Mouse (Mus musculus) MEL (cell line): ENCODE results near the gene Med24. TPM values are rescaled to one million over a fixed set of nuclear protein-coding genes. Genes with fewer than 3 reads are reported as not detected.

Source experiments
- DNase-seq: peaks from one replicate; pipeline ENCODE4 v3.0.0; 2011; ENCODE audit warnings: low read depth, low spot score
- H3K27ac ChIP-seq: 2 replicates; pipeline ENCODE4 v1.5.1; 2012; ENCODE audit warnings: low read depth, mild to moderate bottlenecking, control low read depth, low read length, moderate library complexity; ENCODE audit not compliant: control insufficient read depth
- H3K27me3 ChIP-seq, 2 experiments: fragments of 150-350 bp in 1 of 2; sonication (generic) in 1 of 2; 2 replicates each; pipeline ENCODE4 v1.6.1; 2012; ENCODE audit warnings: low read length in 2 of 2, mild to moderate bottlenecking in 2 of 2, improper control_type of control experiment in 1 of 2, moderate library complexity in 1 of 2; ENCODE audit not compliant: insufficient read depth in 2 of 2, control insufficient read depth in 1 of 2
- H3K36me3 ChIP-seq, 2 experiments: 2 replicates each; pipeline ENCODE4 v1.6.1; 2012 to 2014; ENCODE audit warnings: low read length in 2 of 2, improper control_type of control experiment in 1 of 2, inconsistent platforms in 1 of 2, mild to moderate bottlenecking in 1 of 2; ENCODE audit not compliant: insufficient read depth in 2 of 2, control insufficient read depth in 1 of 2
- H3K4me1 ChIP-seq, 2 experiments: fragments of 150-350 bp in 1 of 2; sonication (generic) in 1 of 2; 2 replicates each; pipeline ENCODE4 v1.6.1; 2012; ENCODE audit warnings: low read length in 2 of 2, improper control_type of control experiment in 1 of 2, mild to moderate bottlenecking in 1 of 2; ENCODE audit not compliant: insufficient read depth in 2 of 2, control insufficient read depth in 1 of 2
- H3K4me3 ChIP-seq, 2 experiments: fragments of 150-350 bp in 1 of 2; sonication (generic) in 1 of 2; 2 replicates each; pipeline ENCODE4 v1.5.1; 2012; ENCODE audit warnings: low read depth in 2 of 2, low read length in 2 of 2, mild to moderate bottlenecking in 2 of 2, moderate library complexity in 2 of 2, control low read depth in 1 of 2, improper control_type of control experiment in 1 of 2; ENCODE audit not compliant: control insufficient read depth in 1 of 2, insufficient read depth in 1 of 2
- H3K79me2 ChIP-seq: 2 replicates; pipeline ENCODE4 v1.6.1; 2012; ENCODE audit warnings: mild to moderate bottlenecking, low read length, moderate library complexity; ENCODE audit not compliant: control insufficient read depth, poor library complexity, insufficient read depth
- H3K9ac ChIP-seq: 2 replicates; pipeline ENCODE4 v1.6.1; 2012; ENCODE audit warnings: low read depth, mild to moderate bottlenecking, control low read depth, low read length, moderate library complexity; ENCODE audit not compliant: control insufficient read depth, poor library complexity, severe bottlenecking
- H3K9me3 ChIP-seq: fragments of 150-350 bp; sonication (generic); replicated peaks from 2 replicates; pipeline ENCODE4 v1.6.1; 2012; ENCODE audit warnings: mild to moderate bottlenecking, low read length, improper control_type of control experiment, moderate library complexity; ENCODE audit not compliant: insufficient read depth
- BHLHE40 ChIP-seq: IDR thresholded peaks from 2 replicates; pipeline ENCODE4 v1.6.1; 2012; ENCODE audit warnings: low read depth, mild to moderate bottlenecking, inconsistent platforms, low read length, improper control_type of control experiment, borderline replicate concordance
- CHD2 ChIP-seq: IDR thresholded peaks from 2 replicates; pipeline ENCODE4 v1.6.1; 2011; ENCODE audit warnings: low read length, improper control_type of control experiment
- CTCF ChIP-seq, 3 experiments: IDR thresholded peaks in 2 of 3; conservative IDR thresholded peaks in 1 of 3; 2 replicates each; pipeline ENCODE4 v1.5.1; 2011 to 2012; ENCODE audit warnings: low read length in 3 of 3, low read depth in 2 of 3, mild to moderate bottlenecking in 2 of 3, improper control_type of control experiment in 1 of 3, inconsistent platforms in 1 of 3, mixed read lengths in 1 of 3, moderate library complexity in 1 of 3; ENCODE audit not compliant: control insufficient read depth in 1 of 3, insufficient read depth in 1 of 3, poor library complexity in 1 of 3, severe bottlenecking in 1 of 3
- EP300 ChIP-seq, 2 experiments: IDR thresholded peaks; 2 replicates each; pipeline ENCODE4 v1.6.1; 2011; ENCODE audit warnings: improper control_type of control experiment in 2 of 2, low read length in 2 of 2, low read depth in 1 of 2, mild to moderate bottlenecking in 1 of 2
- ETS1 ChIP-seq: IDR thresholded peaks from 2 replicates; pipeline ENCODE4 v1.6.1; 2012; ENCODE audit warnings: low read depth, mild to moderate bottlenecking, inconsistent platforms, low read length, improper control_type of control experiment, moderate library complexity
- GATA1 ChIP-seq: IDR thresholded peaks from 2 replicates; pipeline ENCODE4 v1.6.1; 2011; ENCODE audit warnings: low read depth, low read length, improper control_type of control experiment
- HCFC1 ChIP-seq: IDR thresholded peaks from 2 replicates; pipeline ENCODE4 v1.6.1; 2012; ENCODE audit warnings: low read depth, mild to moderate bottlenecking, inconsistent platforms, low read length, improper control_type of control experiment, moderate library complexity
- KAT2A ChIP-seq: conservative IDR thresholded peaks from 2 replicates; pipeline ENCODE4 v1.6.1; 2012; ENCODE audit warnings: low read depth, low read length, improper control_type of control experiment, inconsistent platforms
- MAFK ChIP-seq: IDR thresholded peaks from 2 replicates; pipeline ENCODE4 v1.6.1; 2011; ENCODE audit warnings: low read depth, mild to moderate bottlenecking, low read length, improper control_type of control experiment, borderline replicate concordance
- MAX ChIP-seq: IDR thresholded peaks from 2 replicates; pipeline ENCODE4 v1.6.1; 2011; ENCODE audit warnings: low read length, improper control_type of control experiment
- MAZ ChIP-seq: IDR thresholded peaks from 2 replicates; pipeline ENCODE4 v1.6.1; 2012; ENCODE audit warnings: low read depth, mild to moderate bottlenecking, inconsistent platforms, low read length, improper control_type of control experiment
- MYB ChIP-seq: IDR thresholded peaks from 2 replicates; pipeline ENCODE4 v1.6.1; 2011; ENCODE audit warnings: mild to moderate bottlenecking, low read depth, low read length, improper control_type of control experiment
- POLR2A ChIP-seq, 2 experiments: IDR thresholded peaks; 2 replicates each; pipeline ENCODE4 v1.6.1; 2011 to 2012; ENCODE audit warnings: low read length in 2 of 2, mild to moderate bottlenecking in 2 of 2, control low read depth in 1 of 2, improper control_type of control experiment in 1 of 2, low read depth in 1 of 2, moderate library complexity in 1 of 2; ENCODE audit not compliant: control insufficient read depth in 1 of 2, insufficient read depth in 1 of 2, poor library complexity in 1 of 2
- POLR2AphosphoS2 ChIP-seq: IDR thresholded peaks from 2 replicates; pipeline ENCODE4 v1.6.1; 2011; ENCODE audit warnings: low read length, improper control_type of control experiment
- POLR2AphosphoS5 ChIP-seq: IDR thresholded peaks from 2 replicates; pipeline ENCODE4 v1.6.1; 2012; ENCODE audit warnings: low read depth, borderline replicate concordance, mild to moderate bottlenecking, inconsistent platforms, low read length, moderate library complexity, mixed read lengths
- RAD21 ChIP-seq: IDR thresholded peaks from 2 replicates; pipeline ENCODE4 v1.6.1; 2011; ENCODE audit warnings: mild to moderate bottlenecking, low read depth, low read length, improper control_type of control experiment
- SMC3 ChIP-seq: IDR thresholded peaks from 2 replicates; pipeline ENCODE4 v1.6.1; 2011; ENCODE audit warnings: low read depth, low read length, improper control_type of control experiment
- TAL1 ChIP-seq: IDR thresholded peaks from 2 replicates; pipeline ENCODE4 v1.6.1; 2012; ENCODE audit warnings: mild to moderate bottlenecking, inconsistent platforms, low read length, moderate library complexity, mixed read lengths
- TBP ChIP-seq: IDR thresholded peaks from 2 replicates; pipeline ENCODE4 v1.8.0; 2011; ENCODE audit warnings: low read depth, low read length, improper control_type of control experiment
- ZKSCAN1 ChIP-seq: IDR thresholded peaks from 2 replicates; pipeline ENCODE4 v1.6.1; 2012; ENCODE audit warnings: low read depth, mild to moderate bottlenecking, inconsistent platforms, low read length, improper control_type of control experiment, moderate library complexity
- ZMIZ1 ChIP-seq: IDR thresholded peaks from 2 replicates; pipeline ENCODE4 v1.6.1; 2012; ENCODE audit warnings: low read depth, mild to moderate bottlenecking, inconsistent platforms, low read length, improper control_type of control experiment, moderate library complexity
- ZNF384 ChIP-seq: IDR thresholded peaks from 2 replicates; pipeline ENCODE4 v1.6.1; 2012; ENCODE audit warnings: low read depth, mild to moderate bottlenecking, inconsistent platforms, low read length, improper control_type of control experiment
- polyA plus RNA-seq, 2 experiments: library from polyadenylated mRNA; stranded (reverse) in 1 of 2; unstranded in 1 of 2; fragments of >175 nt in 1 of 2; fragments of >200 nt in 1 of 2; gene quantifications; 2 replicates each; pipeline versions ENCODE4 v1.2.1 to v1.2.4; 2012; ENCODE audit warnings: low replicate concordance in 2 of 2, low read depth in 1 of 2; ENCODE audit not compliant: insufficient read length in 2 of 2, insufficient read depth in 1 of 2, missing spikeins in 1 of 2
- total RNA-seq: library from RNA; depleted of rRNA; stranded (reverse); fragments of 300-350 nt; gene quantifications from 2 replicates; pipeline ENCODE4 v1.2.3, GENCODE M21; 2012

The Med24 gene
- total and polyA plus RNA-seq, 3 experiments = 37.5 to 89.8 TPM; not detected in 1

DNA sequence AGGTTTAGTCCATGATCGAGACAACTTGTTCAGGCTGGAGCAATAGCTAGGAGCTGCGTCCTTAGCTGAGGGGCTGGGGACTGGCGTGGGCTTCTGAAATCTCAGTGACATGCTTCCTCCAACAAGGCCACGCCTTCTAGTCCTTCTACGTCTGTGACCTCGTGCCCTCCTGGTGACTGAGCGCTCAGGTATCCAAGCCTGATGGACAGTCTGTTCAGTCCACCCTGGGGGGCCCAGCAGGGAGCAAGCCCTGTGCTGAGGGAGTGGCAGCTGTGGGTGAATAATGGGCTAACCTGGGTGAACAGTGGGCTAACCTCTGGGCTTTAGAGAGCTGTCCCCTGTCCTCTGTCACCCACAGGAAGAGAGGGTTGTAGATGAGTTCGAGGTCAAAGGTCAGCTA, 41.2 kb downstream of the Med24 start:
- TF ChIP-seq GATA1 (no peak), POLR2AphosphoS2 (no peak), SMC3 (no peak), HCFC1 (no peak), BHLHE40 (no peak), ZKSCAN1 (no peak), MYB (no peak)
- TF ChIP-seq, all 39 proteins: peak for 0

DNA sequence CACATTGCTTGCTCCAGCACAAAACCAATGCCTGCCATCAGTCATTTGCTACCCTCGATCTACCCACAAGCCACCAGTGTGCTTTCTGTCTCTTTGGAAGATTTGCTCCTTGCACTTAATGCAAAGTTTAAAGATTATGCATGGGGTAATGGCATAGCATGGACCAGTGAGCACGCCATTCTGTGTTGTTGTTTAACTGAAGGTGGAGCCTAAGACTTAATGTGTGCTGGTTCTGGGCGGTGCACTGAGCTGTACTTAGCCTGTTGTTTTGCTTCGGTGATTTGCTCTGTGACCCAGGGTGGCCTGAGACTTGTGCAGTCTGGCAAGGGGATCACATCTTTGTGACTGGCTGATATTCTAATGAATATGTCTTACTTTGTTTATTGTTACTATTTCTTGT, 42.3 kb downstream of the Med24 start:
- no peaks in the 10 kb centered on the region for H3K27me3 ChIP-seq
- peaks cover 12 to 35% of the 10 kb centered on the region in 2 experiments for H3K36me3 ChIP-seq
- DNase-seq = no peak
- no peak overlapping the region for H3K9ac ChIP-seq
- H3K9me3 ChIP-seq = no peaks in the 10 kb centered on the region
- H3K27ac ChIP-seq = no peak overlapping the region
- TF ChIP-seq GATA1 = no peak
- H3K4me3 ChIP-seq = no peak overlapping the region
- H3K79me2 ChIP-seq = peaks cover 32% of the 10 kb centered on the region
- H3K4me1 ChIP-seq = peaks cover 0 to 2% of the 10 kb centered on the region in 2 experiments; a peak in 2 of 4 replicates

More for the DNA sequence above, 41.2 kb downstream of the Med24 start:
- peaks cover 26% of the 10 kb centered on the region for H3K79me2 ChIP-seq
- no peaks in the 10 kb centered on the region for H3K9me3 ChIP-seq
- no peak overlapping the region for H3K9ac ChIP-seq
- H3K27me3 ChIP-seq = no peaks in the 10 kb centered on the region
- peaks cover 0 to 2% of the 10 kb centered on the region in 2 experiments; a peak in 2 of 4 replicates for H3K4me1 ChIP-seq
- H3K36me3 ChIP-seq = peaks cover 12 to 41% of the 10 kb centered on the region in 2 experiments
- no peak overlapping the region for H3K27ac ChIP-seq
- no peak overlapping the region for H3K4me3 ChIP-seq
- DNase-seq = no peak

DNA sequence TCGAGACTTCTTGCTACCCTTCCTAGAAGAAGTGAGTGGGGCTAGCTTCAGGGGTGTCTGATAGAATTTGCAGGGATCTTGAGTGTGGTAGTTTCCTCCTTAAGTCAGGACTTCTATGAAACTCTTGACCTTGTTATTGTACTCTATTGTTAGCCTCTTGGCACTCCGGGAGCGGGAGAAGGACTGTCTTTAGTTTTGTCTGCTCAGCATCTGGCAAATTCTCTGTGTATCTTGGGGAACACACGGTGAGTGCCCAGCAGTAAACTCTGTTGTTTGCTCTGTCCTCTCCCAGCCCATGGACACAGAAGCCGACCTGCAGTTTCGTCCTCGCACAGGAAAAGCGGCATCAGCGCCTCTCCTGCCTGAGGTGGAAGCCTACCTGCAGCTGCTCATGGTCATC, 43.6 kb downstream of the Med24 start:
- Histone ChIP-seq H3K36me3 (peaks cover 21 to 23% of the 10 kb centered on the region in 2 experiments), H3K4me1 (peaks cover 2 to 12% of the 10 kb centered on the region in 2 experiments), H3K27me3 (no peaks in the 10 kb centered on the region)
- DNase-seq = no peak
- TF ChIP-seq POLR2AphosphoS5 = no peak
- no peak for TF ChIP-seq EP300 (IDR thresholded peaks at IDR 0.05; ENCODE audit: low read depth in 1 of 2, low read length in 2 of 2)
- no peak for TF ChIP-seq MAFK
- no peak for TF ChIP-seq ZNF384
- no peak for TF ChIP-seq TAL1
- TF ChIP-seq MAZ = no peak
- no peak for TF ChIP-seq ZMIZ1
- TF ChIP-seq MYB = no peak
- TF ChIP-seq MAX = no peak
- no peak for TF ChIP-seq CTCF (IDR thresholded peaks at IDR 0.05 in 2 of 3, conservative IDR thresholded peaks at IDR 0.05 in 1 of 3; ENCODE audit: control insufficient read depth in 1 of 3, insufficient read depth in 1 of 3, low read depth in 2 of 3, low read length in 3 of 3, poor library complexity in 1 of 3, severe bottlenecking in 1 of 3)
- no peak for TF ChIP-seq CHD2
- no peak for TF ChIP-seq POLR2A (IDR thresholded peaks at IDR 0.05; ENCODE audit: control insufficient read depth in 1 of 2, insufficient read depth in 1 of 2, low read depth in 1 of 2, low read length in 2 of 2, poor library complexity in 1 of 2)
- no peak for TF ChIP-seq RAD21
- no peak for TF ChIP-seq ZKSCAN1
- no peak for TF ChIP-seq TBP
- no peak for TF ChIP-seq ETS1
- no peak for TF ChIP-seq KAT2A
- no peak for TF ChIP-seq HCFC1
- TF ChIP-seq, all 39 proteins: peak for 0
- H3K9me3 ChIP-seq = no peaks in the 10 kb centered on the region
- H3K27ac ChIP-seq = no peak overlapping the region
- H3K4me3 ChIP-seq = no peak overlapping the region
- H3K79me2 ChIP-seq = peaks cover 32% of the 10 kb centered on the region
- H3K9ac ChIP-seq = no peak overlapping the region
